19 mouse cellular contexts compared by ENCODE assay signal in genomic region chr5:15488743-15489142, GRCm38 (mm10). TPM values are rescaled to one million over a fixed set of nuclear protein-coding genes. Genes with fewer than 3 reads are reported as not detected.
DNase-seq lines count a peak whose midpoint lies in the region; ATAC-seq lines count a peak whose summit lies in the region.
"Had no signal": no experiment of that assay in that cellular context is flagged by ENCODE, and none has a peak within 500 bp of the region (broad histone marks: within the 10 kb centered on the region; RNA-seq: fewer than 3 reads in every experiment).

No protein-coding gene starts in this region.

- H3K9ac ChIP-seq in heart, embryonic 11.5 days (ENCODE audit: low read depth, low read length), result no peak overlapping the region
- H3K9ac ChIP-seq in limb, embryonic 11.5 days (ENCODE audit: low read length), result no peak overlapping the region
- H3K9ac ChIP-seq: liver, postnatal 0 days; stomach, embryonic 15.5 days had no signal

- DNase-seq in heart, postnatal 10 days, result no peak
- DNase-seq in limb, embryonic 11.5 days (ENCODE audit: low spot score), result peak; percentile 20
- no peak for DNase-seq in limb, embryonic 10.5 days (ENCODE audit: low spot score)
- DNase-seq in thymus, postnatal 0 days (ENCODE audit: low spot score), result peak; percentile 1
- DNase-seq in thymus, postnatal 4 days, result no peak
- no peak for DNase-seq in ovary, postnatal 36 days (ENCODE audit: low spot score)
- DNase-seq: adrenal gland, postnatal 10 days; B cell, adult 2 months; cerebellum, adult 8-10 months; heart, postnatal 4 days; liver, postnatal 0 days had no signal

- H3K4me2 ChIP-seq in heart, embryonic 11.5 days, result no peak overlapping the region
- no peak overlapping the region for H3K4me2 ChIP-seq in limb, embryonic 11.5 days (ENCODE audit: low read depth, severe bottlenecking)
- H3K4me2 ChIP-seq: stomach, embryonic 15.5 days had no signal

- no peak overlapping the region for H3K4me3 ChIP-seq in heart, embryonic 11.5 days (ENCODE audit: low read depth, low read length)
- H3K4me3 ChIP-seq in limb, embryonic 11.5 days (ENCODE audit: low read depth, low read length), result no peak overlapping the region
- H3K4me3 ChIP-seq in limb, embryonic 10.5 days, result no peak overlapping the region
- H3K4me3 ChIP-seq: stomach, embryonic 15.5 days had no signal

- H3K4me1 ChIP-seq in heart, embryonic 11.5 days (ENCODE audit: control insufficient read depth, insufficient read depth, low read length), result no peaks in the 10 kb centered on the region
- no peaks in the 10 kb centered on the region for H3K4me1 ChIP-seq in limb, embryonic 11.5 days (ENCODE audit: control insufficient read depth, insufficient read depth, low read length)
- H3K4me1 ChIP-seq in limb, embryonic 10.5 days, result no peaks in the 10 kb centered on the region
- H3K4me1 ChIP-seq: stomach, embryonic 15.5 days had no signal

- H3K27ac ChIP-seq in heart, embryonic 11.5 days (ENCODE audit: low read depth, low read length), result no peak overlapping the region
- no peak overlapping the region for H3K27ac ChIP-seq in limb, embryonic 11.5 days (replicated peaks; ENCODE audit: low read depth, low read length)
- H3K27ac ChIP-seq in limb, embryonic 10.5 days, result no peak overlapping the region
- H3K27ac ChIP-seq: stomach, embryonic 15.5 days had no signal

- H3K36me3 ChIP-seq in heart, embryonic 11.5 days (ENCODE audit: control insufficient read depth, insufficient read depth, low read length), result no peaks in the 10 kb centered on the region
- H3K36me3 ChIP-seq in limb, embryonic 11.5 days (ENCODE audit: control insufficient read depth, insufficient read depth, low read length), result no peaks in the 10 kb centered on the region
- no peaks in the 10 kb centered on the region for H3K36me3 ChIP-seq in limb, embryonic 10.5 days
- H3K36me3 ChIP-seq: stomach, embryonic 15.5 days had no signal

- H3K27me3 ChIP-seq in heart, embryonic 11.5 days (ENCODE audit: control insufficient read depth, insufficient read depth, low read length), result no peaks in the 10 kb centered on the region
- no peaks in the 10 kb centered on the region for H3K27me3 ChIP-seq in limb, embryonic 11.5 days (ENCODE audit: control insufficient read depth, insufficient read depth, low read length)
- no peaks in the 10 kb centered on the region for H3K27me3 ChIP-seq in limb, embryonic 10.5 days (ENCODE audit: low read depth, poor library complexity, severe bottlenecking)
- H3K27me3 ChIP-seq: stomach, embryonic 15.5 days had no signal

- intact Hi-C loops in heart, postnatal 10 days (cut with DNase I), result no loop called here

- WGBS in heart, embryonic 11.5 days (ENCODE audit: insufficient replicate concordance), result 77% methylated on average over 5 of the region's 5 CpGs
- WGBS in limb, embryonic 11.5 days, result 81% methylated on average over 5 of the region's 5 CpGs
- WGBS in limb, embryonic 10.5 days, result 90% methylated on average over 5 of the region's 5 CpGs

- peaks cover 12% of the 10 kb centered on the region for H3K9me3 ChIP-seq in heart, embryonic 11.5 days (replicated peaks; ENCODE audit: control insufficient read depth, low read length)
- peaks cover 2% of the 10 kb centered on the region; the same call in 1 of the 2 replicates for H3K9me3 ChIP-seq in limb, embryonic 11.5 days (ENCODE audit: control insufficient read depth, low read length)
- peaks cover 12% of the 10 kb centered on the region for H3K9me3 ChIP-seq in limb, embryonic 10.5 days (replicated peaks)

- peak; percentile 81 for ATAC-seq in heart, embryonic 11.5 days (replicated peaks; ENCODE audit: insufficient number of reproducible peaks, low FRiP score, low TSS enrichment)
- ATAC-seq in limb, embryonic 11.5 days (ENCODE audit: insufficient number of reproducible peaks, low FRiP score, low TSS enrichment, low read depth), result peak; percentile 87
- ATAC-seq: liver, postnatal 0 days had no signal

RNA-seq across cellular contexts. Expression of gene Gm21149, which starts 12.4 kb away (rescaled TPM):
- not detected in 2 replicates for polyA plus RNA-seq in heart, embryonic 11.5 days (2014; fragmentation: Nextera tagmentation; extraction: Ambion mirVana)
- not detected for total RNA-seq in heart, postnatal 10 days (2021)
- not detected in 2 replicates for polyA plus RNA-seq in limb, embryonic 11.5 days (2014; fragmentation: Nextera tagmentation; extraction: Ambion mirVana)
- polyA plus RNA-seq in limb, embryonic 10.5 days (2016; fragmentation: Nextera tagmentation; extraction: Ambion mirVana), result not detected in 2 replicates
- polyA plus RNA-seq in thymus, postnatal 0 days (2015; fragmentation: Nextera tagmentation; extraction: Ambion mirVana), result 0.17 and 0.50 TPM in 2 replicates
- total RNA-seq: adrenal gland, postnatal 10 days; ES-E14; granulocyte monocyte progenitor cell, adult 5-6 weeks; heart, postnatal 4 days; left cerebral cortex, postnatal 14 days; megakaryocyte progenitor cell, adult 5-6 weeks had no signal
- polyA plus RNA-seq: kidney, embryonic 14.5 days; liver, postnatal 0 days; small intestine, adult 2 months; stomach, embryonic 15.5 days had no signal

RNA-seq across cellular contexts. Expression of gene Gm21190, which starts 40.3 kb away (rescaled TPM):
- polyA plus RNA-seq in heart, embryonic 11.5 days (2014; fragmentation: Nextera tagmentation; extraction: Ambion mirVana), result 0.24 TPM in 1 of 2 replicates, not detected in the other
- not detected for total RNA-seq in heart, postnatal 10 days (2021)
- not detected in 2 replicates for polyA plus RNA-seq in limb, embryonic 11.5 days (2014; fragmentation: Nextera tagmentation; extraction: Ambion mirVana)
- not detected in 2 replicates for polyA plus RNA-seq in limb, embryonic 10.5 days (2016; fragmentation: Nextera tagmentation; extraction: Ambion mirVana)
- polyA plus RNA-seq in thymus, postnatal 0 days (2015; fragmentation: Nextera tagmentation; extraction: Ambion mirVana), result 0.17 and 0.27 TPM in 2 replicates
- total RNA-seq: adrenal gland, postnatal 10 days; ES-E14; granulocyte monocyte progenitor cell, adult 5-6 weeks; heart, postnatal 4 days; left cerebral cortex, postnatal 14 days; megakaryocyte progenitor cell, adult 5-6 weeks had no signal
- polyA plus RNA-seq: kidney, embryonic 14.5 days; liver, postnatal 0 days; small intestine, adult 2 months; stomach, embryonic 15.5 days had no signal

Comparison
In these comparisons a context has a peak if more than half of its experiments do, and no peak if none do; other contexts are left out.
1. DNase-seq: peak in limb, embryonic 11.5 days (single experiment) and thymus, postnatal 0 days (single experiment); none in heart, postnatal 10 days (0 of 2), limb, embryonic 10.5 days (single experiment), thymus, postnatal 4 days (single experiment) and ovary, postnatal 36 days (single experiment).